2 mouse cellular contexts compared by ENCODE assay signal in the genomic region with DNA sequence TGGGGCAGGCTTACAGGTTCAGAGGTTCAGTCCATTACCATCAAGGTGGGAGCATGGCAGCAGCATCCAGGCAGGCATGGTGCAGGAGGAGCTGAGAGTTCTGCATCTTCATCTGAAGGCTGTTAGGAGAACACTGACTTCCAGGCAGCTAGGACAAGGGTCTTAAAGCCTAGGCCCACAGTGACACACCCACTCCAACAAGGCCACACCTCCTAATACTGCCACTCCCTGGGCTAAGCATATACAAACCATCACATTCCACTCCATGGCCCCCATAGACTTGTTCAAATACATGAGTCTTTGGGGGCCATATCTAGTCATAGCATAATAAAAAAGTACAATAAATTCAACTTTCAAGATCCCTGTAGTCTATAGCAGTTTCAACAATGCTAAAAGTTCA. TPM values are rescaled to one million over a fixed set of nuclear protein-coding genes. Genes with fewer than 3 reads are reported as not detected.
"Had no signal": no experiment of that assay in that cellular context is flagged by ENCODE, and none has a peak within 500 bp of the region (broad histone marks: within the 10 kb centered on the region; RNA-seq: fewer than 3 reads in every experiment).

No protein-coding gene starts in this region.

RNA-seq across cellular contexts. Expression of a gene that starts 14.4 kb away (rescaled TPM):
- polyA plus RNA-seq: midbrain, embryonic 12.5 days; neural tube, embryonic 12.5 days had no signal
